25 mouse cellular contexts compared by ENCODE assay signal in genomic region chr2:70622244-70622643, GRCm38 (mm10). TPM values are rescaled to one million over a fixed set of nuclear protein-coding genes. Genes with fewer than 3 reads are reported as not detected.
"Had no signal": no experiment of that assay in that cellular context is flagged by ENCODE, and none has a peak within 500 bp of the region (broad histone marks: within the 10 kb centered on the region; RNA-seq: fewer than 3 reads in every experiment).

No protein-coding gene starts in this region.

- H3K36me3 ChIP-seq: kidney, embryonic 15.5 days; limb, embryonic 12.5 days; limb, embryonic 15.5 days; neural tube, embryonic 12.5 days; neural tube, embryonic 15.5 days had no signal

- H3K9ac ChIP-seq: kidney, embryonic 15.5 days; limb, embryonic 12.5 days; limb, embryonic 15.5 days; liver, embryonic 14.5 days; liver, postnatal 0 days; lung, embryonic 14.5 days; neural tube, embryonic 12.5 days; neural tube, embryonic 15.5 days had no signal

- ATAC-seq: intestine, postnatal 0 days; liver, postnatal 0 days; lung, postnatal 0 days had no signal

- H3K4me1 ChIP-seq: kidney, embryonic 15.5 days; limb, embryonic 15.5 days; neural tube, embryonic 12.5 days; neural tube, embryonic 15.5 days had no signal

- H3K4me3 ChIP-seq: kidney, embryonic 15.5 days; left cerebral cortex, adult 2 months; limb, embryonic 12.5 days; limb, embryonic 15.5 days; neural tube, embryonic 12.5 days; neural tube, embryonic 15.5 days had no signal

- H3K27me3 ChIP-seq: kidney, embryonic 15.5 days; limb, embryonic 15.5 days; neural tube, embryonic 12.5 days; neural tube, embryonic 15.5 days had no signal

- H3K27ac ChIP-seq: kidney, embryonic 15.5 days; left cerebral cortex, adult 2 months; limb, embryonic 12.5 days; limb, embryonic 15.5 days; liver, embryonic 14.5 days; macrophage; neural tube, embryonic 12.5 days; neural tube, embryonic 15.5 days had no signal

- H3K4me2 ChIP-seq: kidney, embryonic 15.5 days; limb, embryonic 12.5 days; limb, embryonic 15.5 days; liver, embryonic 11.5 days; lung, embryonic 14.5 days; midbrain, embryonic 11.5 days; neural tube, embryonic 12.5 days; neural tube, embryonic 15.5 days had no signal

- H3K9me3 ChIP-seq: kidney, embryonic 15.5 days; limb, embryonic 12.5 days; limb, embryonic 15.5 days; neural tube, embryonic 12.5 days; neural tube, embryonic 15.5 days had no signal

- DNase-seq: kidney, adult 8-10 months; kidney, postnatal 10 days; kidney, postnatal 36 days; layer of hippocampus, postnatal 36 days; left cerebral cortex, postnatal 4 days; liver, postnatal 0 days; lung, embryonic 14.5 days; midbrain, embryonic 14.5 days; retina, postnatal 1 day; right cerebral cortex, postnatal 25 days; thymus, postnatal 25 days had no signal

RNA-seq across cellular contexts. Expression of gene Gm26558, which starts 39.7 kb away (rescaled TPM):
- total RNA-seq: layer of hippocampus, postnatal 36 days; left cerebral cortex, postnatal 10 days; megakaryocyte-erythroid progenitor cell, adult 5-6 weeks had no signal
- polyA plus RNA-seq: macrophage had no signal
